ENCODE assay signal across 8 mouse cellular contexts in the genomic region with DNA sequence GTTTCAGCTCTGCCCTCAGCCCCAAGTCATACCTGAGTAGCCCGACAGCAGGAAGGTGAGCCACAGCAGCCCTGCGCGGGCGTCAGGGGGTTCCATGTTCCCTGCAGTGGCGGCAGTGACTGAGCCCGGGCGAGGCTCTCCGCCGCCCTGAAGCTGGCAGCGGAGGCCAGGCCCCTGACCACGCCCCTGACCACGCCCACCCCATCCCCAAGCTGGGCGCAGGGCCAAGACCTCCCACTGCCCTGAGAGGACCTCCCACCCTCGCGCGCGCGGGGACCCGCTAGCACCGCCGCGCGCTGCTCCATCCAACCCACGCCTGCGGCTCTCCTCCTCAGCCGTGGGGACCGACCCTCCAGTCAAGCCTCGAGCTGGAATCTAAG. TPM values are rescaled to one million over a fixed set of nuclear protein-coding genes. Genes with fewer than 3 reads are reported as not detected.
DNase-seq lines count a peak whose midpoint lies in the region; ATAC-seq and TF ChIP-seq lines count a peak whose summit lies in the region.

No protein-coding gene starts in this region.

- peak; percentile 83 for ATAC-seq in forebrain, embryonic 13.5 days
- peak; percentile 80 for ATAC-seq in lung, postnatal 0 days

- peak overlapping the region; percentile 70 for H3K4me2 ChIP-seq in forebrain, embryonic 13.5 days
- H3K4me2 ChIP-seq in lung, postnatal 0 days (replicated peaks; ENCODE audit: low read depth, low read length): peak overlapping the region; percentile 81

- peak; percentile 85 for DNase-seq in CD4-positive, CD25-positive, alpha-beta regulatory T cell, adult 2 months (ENCODE audit: low read depth, low spot score)
- DNase-seq in adrenal gland, adult 2 months: peak; percentile 94
- DNase-seq in heart, postnatal 10 days: peak; percentile 93
- peak; percentile 95 to 96 for DNase-seq in kidney, postnatal 25 days
- peak; percentile 85 for DNase-seq in lung, postnatal 0 days (ENCODE audit: low spot score)
- peak; percentile 92 for DNase-seq in retina, embryonic 14.5 days (ENCODE audit: low spot score)
- DNase-seq in urinary bladder, postnatal 10 days (ENCODE audit: low spot score): peak; percentile 74

- peak overlapping the region; percentile 37 for H3K4me3 ChIP-seq in forebrain, embryonic 13.5 days
- H3K4me3 ChIP-seq in lung, postnatal 0 days (ENCODE audit: low read depth, low read length): peak overlapping the region; percentile 67

- H3K9ac ChIP-seq in forebrain, embryonic 13.5 days: peak overlapping the region; percentile 64
- H3K9ac ChIP-seq in lung, postnatal 0 days (replicated peaks; ENCODE audit: low read depth): peak overlapping the region; percentile 75

- 0% methylated on average over 28 of the region's 28 CpGs for WGBS in forebrain, embryonic 13.5 days
- WGBS in lung, postnatal 0 days: 2% methylated on average over 20 of the region's 28 CpGs

- no peak overlapping the region for H3K27ac ChIP-seq in forebrain, embryonic 13.5 days
- peak overlapping the region; percentile 88 for H3K27ac ChIP-seq in lung, postnatal 0 days (ENCODE audit: low read length)

- TF ChIP-seq CTCF in lung, postnatal 0 days (IDR thresholded peaks at IDR 0.05): no peak

- intact Hi-C loops in heart, postnatal 10 days (cut with DNase I): no loop called here

- no peaks in the 10 kb centered on the region; the same call in 1 of the 2 replicates for H3K9me3 ChIP-seq in forebrain, embryonic 13.5 days (replicated peaks)
- H3K9me3 ChIP-seq in lung, postnatal 0 days (ENCODE audit: low read length): no peaks in the 10 kb centered on the region

- H3K36me3 ChIP-seq in forebrain, embryonic 13.5 days (ENCODE audit: poor library complexity, severe bottlenecking): no peaks in the 10 kb centered on the region
- peaks cover 9% of the 10 kb centered on the region; the same call in 1 of the 2 replicates for H3K36me3 ChIP-seq in lung, postnatal 0 days (ENCODE audit: insufficient read depth, low read length)

- peaks cover 44% of the 10 kb centered on the region for H3K27me3 ChIP-seq in forebrain, embryonic 13.5 days
- no peaks in the 10 kb centered on the region for H3K27me3 ChIP-seq in lung, postnatal 0 days (replicated peaks; ENCODE audit: insufficient read depth, low read length)

- no peak for TF ChIP-seq EP300 in lung, postnatal 0 days (IDR thresholded peaks at IDR 0.05)

- peaks cover 17% of the 10 kb centered on the region for H3K4me1 ChIP-seq in forebrain, embryonic 13.5 days
- peaks cover 9% of the 10 kb centered on the region; the same call in 1 of the 2 replicates for H3K4me1 ChIP-seq in lung, postnatal 0 days (ENCODE audit: insufficient read depth, low read depth, low read length)

RNA-seq across cellular contexts. Expression of gene Bcam, which starts 0.5 kb away (rescaled TPM):
- total RNA-seq in adrenal gland, adult 2 months (2021): 10 to 100 TPM; 35.9 to 61.1 TPM
- polyA plus RNA-seq in adrenal gland, adult 2 months (2012; rRNA removed): 103 and 108 TPM in 2 replicates
- 4.4 and 5.7 TPM in 2 replicates for polyA plus RNA-seq in forebrain, embryonic 13.5 days (2015; fragmentation: Nextera tagmentation; extraction: Ambion mirVana)
- 100 to 1,000 TPM; 299 to 317 TPM for total RNA-seq in heart, postnatal 10 days (2021)
- polyA plus RNA-seq in lung, postnatal 0 days (2015; fragmentation: Nextera tagmentation; extraction: Ambion mirVana): 477 and 507 TPM in 2 replicates

RNA-seq across cellular contexts. Expression of gene Nectin2, which starts 20.1 kb away (rescaled TPM):
- total RNA-seq in adrenal gland, adult 2 months (2021): 10 to 100 TPM; 76.9 to 98.1 TPM
- 138 and 165 TPM in 2 replicates for polyA plus RNA-seq in adrenal gland, adult 2 months (2012; rRNA removed)
- polyA plus RNA-seq in forebrain, embryonic 13.5 days (2015; fragmentation: Nextera tagmentation; extraction: Ambion mirVana): 34.6 and 38.0 TPM in 2 replicates
- 10 to 100 TPM; 43.1 to 45.2 TPM for total RNA-seq in heart, postnatal 10 days (2021)
- 113 and 116 TPM in 2 replicates for polyA plus RNA-seq in lung, postnatal 0 days (2015; fragmentation: Nextera tagmentation; extraction: Ambion mirVana)

RNA-seq across cellular contexts. Expression of gene Cblc, which starts 26.2 kb away (rescaled TPM):
- not detected for total RNA-seq in adrenal gland, adult 2 months (2021)
- polyA plus RNA-seq in adrenal gland, adult 2 months (2012; rRNA removed): 0.60 TPM in 1 of 2 replicates, not detected in the other
- polyA plus RNA-seq in forebrain, embryonic 13.5 days (2015; fragmentation: Nextera tagmentation; extraction: Ambion mirVana): not detected in 2 replicates
- total RNA-seq in heart, postnatal 10 days (2021): under 1 TPM in 1 of 2 experiments, not detected in 1; 0.50 TPM
- 18.4 and 23.9 TPM in 2 replicates for polyA plus RNA-seq in lung, postnatal 0 days (2015; fragmentation: Nextera tagmentation; extraction: Ambion mirVana)

RNA-seq across cellular contexts. Expression of gene Bcl3, which starts 52.2 kb away (rescaled TPM):
- total RNA-seq in adrenal gland, adult 2 months (2021): 10 to 100 TPM; 26.7 to 34.1 TPM
- 155 and 161 TPM in 2 replicates for polyA plus RNA-seq in adrenal gland, adult 2 months (2012; rRNA removed)
- polyA plus RNA-seq in forebrain, embryonic 13.5 days (2015; fragmentation: Nextera tagmentation; extraction: Ambion mirVana): 0.23 and 0.49 TPM in 2 replicates
- 1 to 10 TPM; 5.6 to 5.7 TPM for total RNA-seq in heart, postnatal 10 days (2021)
- 8.3 and 20.0 TPM in 2 replicates for polyA plus RNA-seq in lung, postnatal 0 days (2015; fragmentation: Nextera tagmentation; extraction: Ambion mirVana)

RNA-seq across cellular contexts. Expression of gene Tomm40, which starts 55.1 kb away (rescaled TPM):
- total RNA-seq in adrenal gland, adult 2 months (2021): 100 to 1,000 TPM; 115 to 143 TPM
- polyA plus RNA-seq in adrenal gland, adult 2 months (2012; rRNA removed): 164 and 165 TPM in 2 replicates
- 112 and 118 TPM in 2 replicates for polyA plus RNA-seq in forebrain, embryonic 13.5 days (2015; fragmentation: Nextera tagmentation; extraction: Ambion mirVana)
- total RNA-seq in heart, postnatal 10 days (2021): 100 to 1,000 TPM; 129 to 131 TPM
- 60.8 and 62.4 TPM in 2 replicates for polyA plus RNA-seq in lung, postnatal 0 days (2015; fragmentation: Nextera tagmentation; extraction: Ambion mirVana)

Comparison
In these comparisons a context has a peak if more than half of its experiments do, and no peak if none do; other contexts are left out.
1. RNA of gene Bcam, which starts 0.5 kb away (polyA plus RNA-seq): 477 to 507 TPM in lung, postnatal 0 days and 103 to 108 TPM in adrenal gland, adult 2 months; 4.4 to 5.7 TPM in forebrain, embryonic 13.5 days; every median in the first group is over 10 times any median in the second.
2. RNA of gene Cblc, which starts 26.2 kb away (polyA plus RNA-seq): 18.4 to 23.9 TPM in lung, postnatal 0 days; 0.60 TPM in adrenal gland, adult 2 months and not detected in forebrain, embryonic 13.5 days; every median in the first group is over 10 times any median in the second.
3. Peak in every context shown above with its lines, with median percentiles within 50 percentile points of each other: DNase-seq.